Mouse (Mus musculus) E14TG2a.4 (cell line): ENCODE results near the gene Slc27a1.

ENCODE experiments used
- CTCF ChIP-seq: conservative IDR thresholded peaks from 2 replicates; pipeline ENCODE4 v1.5.1; 2014; ENCODE audit warnings: low read length
- NANOG ChIP-seq: IDR thresholded peaks from 2 replicates; pipeline ENCODE4 v1.6.1; 2014; ENCODE audit warnings: borderline replicate concordance, low read length, mixed read lengths

- TF ChIP-seq CTCF (no peak), NANOG (no peak)
Observed at GRCm38 (mm10) chr8:71535663-71536062, 33.0 kb upstream of the Slc27a1 start.
